Mouse (Mus musculus) E14TG2a.4 (cell line): ENCODE data around the gene Grin3b.

Experiments used
- CTCF ChIP-seq: conservative IDR thresholded peaks from 2 replicates; pipeline ENCODE4 v1.5.1; 2014; ENCODE audit warnings: low read length
- NANOG ChIP-seq: IDR thresholded peaks from 2 replicates; pipeline ENCODE4 v1.6.1; 2014; ENCODE audit warnings: borderline replicate concordance, low read length, mixed read lengths
- POU5F1 ChIP-seq: IDR thresholded peaks from 2 replicates; pipeline ENCODE4 v1.6.1; 2014; ENCODE audit warnings: low read length, borderline replicate concordance

DNA sequence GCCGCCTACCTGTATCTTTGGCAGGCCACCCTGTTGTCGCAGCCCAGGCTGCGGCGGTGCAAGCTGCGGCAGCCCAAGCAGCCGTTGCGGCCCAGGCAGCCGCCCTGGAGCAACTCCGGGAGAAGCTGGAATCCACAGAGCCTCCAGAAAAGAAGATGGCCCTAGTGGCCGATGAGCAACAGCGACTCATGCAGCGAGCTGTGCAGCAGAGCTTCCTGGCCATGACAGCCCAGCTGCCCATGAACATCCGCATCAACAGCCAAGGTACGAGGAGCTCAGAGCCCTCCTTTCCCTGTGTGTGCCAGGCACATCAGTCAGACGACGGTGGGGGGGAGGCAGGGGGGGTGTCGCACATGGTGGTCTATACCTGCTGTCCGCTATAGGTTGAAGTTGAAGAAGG lies 19.9 kb upstream of the Grin3b start:
- TF ChIP-seq CTCF (no peak), NANOG (no peak), POU5F1 (no peak)
